Mouse (Mus musculus): ENCODE results near the gene Foxc1. TPM values are rescaled to one million over a fixed set of nuclear protein-coding genes. Genes with fewer than 3 reads are reported as not detected.

Foxc1 gene
- total and polyA plus RNA-seq, 3 experiments = not detected

GRCm38 (mm10) chr13:31825180-31825579 is 18.7 kb downstream of the Foxc1 start:
- peaks cover 0 to 13% of the 10 kb centered on the region in 2 experiments; a peak in 2 of 4 replicates for H3K4me1 ChIP-seq (ENCODE audit: control insufficient read depth in 1 of 2, insufficient read depth in 2 of 2)
- in situ Hi-C loops (cut with MboI; ENCODE audit: low pct_ligation_motif_present, low pct_unique_long_range_greater_than_20kb, low sequenced_read_pairs) = no loop called here
- dilution Hi-C loops (cut with MboI; ENCODE audit: extremely low pct_ligation_motif_present, extremely low pct_unique_long_range_greater_than_20kb, low sequenced_read_pairs) = no loop called here

GRCm38 (mm10) chr13:31827160-31827559 is 20.7 kb downstream of the Foxc1 start:
- H3K4me2 ChIP-seq (ENCODE audit: insufficient read depth, low read depth, poor library complexity, severe bottlenecking) = no peak overlapping the region
- no peaks in the 10 kb centered on the region for H3K4me1 ChIP-seq (ENCODE audit: control insufficient read depth in 1 of 2, insufficient read depth in 2 of 2)
- TF ChIP-seq ZMIZ1 (IDR thresholded peaks at IDR 0.05; ENCODE audit: low read depth, low read length) = no peak
- no peak for TF ChIP-seq TCF12 (IDR thresholded peaks at IDR 0.05; ENCODE audit: low read depth, low read length)
- no peak for TF ChIP-seq JUN (IDR thresholded peaks at IDR 0.05; ENCODE audit: insufficient read depth, low read depth, low read length)
- no peak for TF ChIP-seq MXI1 (IDR thresholded peaks at IDR 0.05; ENCODE audit: low read depth, low read length)
- TF ChIP-seq NRF1 (IDR thresholded peaks at IDR 0.05; ENCODE audit: low read depth, low read length) = no peak
- no peak for TF ChIP-seq POLR2AphosphoS2 (IDR thresholded peaks at IDR 0.05; ENCODE audit: low read depth, low read length)
- no peak for TF ChIP-seq ETS1 (conservative IDR thresholded peaks at IDR 0.05; ENCODE audit: low read depth, low read length)
- no peak for TF ChIP-seq GABPA (IDR thresholded peaks at IDR 0.05; ENCODE audit: insufficient replicate concordance, low read depth, low read length)
- TF ChIP-seq SIN3A (IDR thresholded peaks at IDR 0.05; ENCODE audit: low read length) = no peak
- no peak for TF ChIP-seq KAT2A (IDR thresholded peaks at IDR 0.05; ENCODE audit: insufficient replicate concordance, low read length)
- no peak for TF ChIP-seq MAFK (IDR thresholded peaks at IDR 0.05; ENCODE audit: insufficient replicate concordance, low read length)
- no peak for TF ChIP-seq USF1 (IDR thresholded peaks at IDR 0.05; ENCODE audit: low read depth, low read length)
- no peak for TF ChIP-seq MEF2A (IDR thresholded peaks at IDR 0.05; ENCODE audit: borderline replicate concordance, low read depth, low read length)
- TF ChIP-seq PAX5 (IDR thresholded peaks at IDR 0.05; ENCODE audit: low read length) = no peak
- no peak for TF ChIP-seq IRF4 (IDR thresholded peaks at IDR 0.05; ENCODE audit: low read depth, low read length)
- no peak for TF ChIP-seq HCFC1 (IDR thresholded peaks at IDR 0.05; ENCODE audit: low read depth, low read length)
- no peak for TF ChIP-seq SMC3 (IDR thresholded peaks at IDR 0.05; ENCODE audit: low read depth, low read length)
- TF ChIP-seq RAD21 (IDR thresholded peaks at IDR 0.05; ENCODE audit: low read depth, low read length) = no peak
- H3K79me2 ChIP-seq (replicated peaks; ENCODE audit: control insufficient read depth, extremely low read depth, insufficient read depth, poor library complexity, severe bottlenecking) = no peaks in the 10 kb centered on the region
- in situ Hi-C loops (cut with MboI; ENCODE audit: low pct_ligation_motif_present, low pct_unique_long_range_greater_than_20kb, low sequenced_read_pairs) = no loop called here
- H3K4me3 ChIP-seq (replicated peaks in 1 of 3; ENCODE audit: low read depth in 2 of 3, low read length in 2 of 3, poor library complexity in 1 of 3) = no peak overlapping the region
- H3K27me3 ChIP-seq (replicated peaks) = no peaks in the 10 kb centered on the region
- H3K9me3 ChIP-seq (replicated peaks; ENCODE audit: low read length) = no peaks in the 10 kb centered on the region
- dilution Hi-C loops (cut with MboI; ENCODE audit: extremely low pct_ligation_motif_present, extremely low pct_unique_long_range_greater_than_20kb, low sequenced_read_pairs) = no loop called here
- H3K36me3 ChIP-seq (replicated peaks in 1 of 2; ENCODE audit: control insufficient read depth in 1 of 2, insufficient read depth in 1 of 2, low read length in 1 of 2) = no peaks in the 10 kb centered on the region
- H3K27ac ChIP-seq (ENCODE audit: insufficient read depth, low read depth) = no peak overlapping the region
- H3K9ac ChIP-seq (ENCODE audit: insufficient read depth, low read depth) = no peak overlapping the region
- DNase-seq (ENCODE audit: extremely low read depth) = no peak

More at GRCm38 (mm10) chr13:31825180-31825579, 18.7 kb downstream of the Foxc1 start:
- Histone ChIP-seq H3K36me3 (replicated peaks in 1 of 2; ENCODE audit: control insufficient read depth in 1 of 2, insufficient read depth in 1 of 2, low read length in 1 of 2) (no peaks in the 10 kb centered on the region), H3K79me2 (replicated peaks; ENCODE audit: control insufficient read depth, extremely low read depth, insufficient read depth, poor library complexity, severe bottlenecking) (no peaks in the 10 kb centered on the region), H3K9ac (ENCODE audit: insufficient read depth, low read depth) (no peak overlapping the region), H3K4me3 (replicated peaks in 1 of 3; ENCODE audit: low read depth in 2 of 3, low read length in 2 of 3, poor library complexity in 1 of 3) (no peak overlapping the region), H3K4me2 (ENCODE audit: insufficient read depth, low read depth, poor library complexity, severe bottlenecking) (no peak overlapping the region), H3K9me3 (replicated peaks; ENCODE audit: low read length) (no peaks in the 10 kb centered on the region), H3K27me3 (replicated peaks) (no peaks in the 10 kb centered on the region), H3K27ac (ENCODE audit: insufficient read depth, low read depth) (no peak overlapping the region)
- no peak for DNase-seq (ENCODE audit: extremely low read depth)
- TF ChIP-seq RCOR1 (conservative IDR thresholded peaks at IDR 0.05; ENCODE audit: low read depth, low read length) = no peak
- no peak for TF ChIP-seq ZC3H11A (IDR thresholded peaks at IDR 0.05; ENCODE audit: low read depth, low read length)
- no peak for TF ChIP-seq MYC (IDR thresholded peaks at IDR 0.05; ENCODE audit: low read depth, low read length)
- TF ChIP-seq EP300 (IDR thresholded peaks at IDR 0.05; ENCODE audit: low read length) = no peak
- TF ChIP-seq POLR2A (IDR thresholded peaks at IDR 0.05; ENCODE audit: low read depth, low read length) = no peak
- no peak for TF ChIP-seq JUN (IDR thresholded peaks at IDR 0.05; ENCODE audit: insufficient read depth, low read depth, low read length)
- no peak for TF ChIP-seq ZKSCAN1 (IDR thresholded peaks at IDR 0.05; ENCODE audit: borderline replicate concordance, low read depth, low read length)
- TF ChIP-seq ZMIZ1 (IDR thresholded peaks at IDR 0.05; ENCODE audit: low read depth, low read length) = no peak
- TF ChIP-seq NRF1 (IDR thresholded peaks at IDR 0.05; ENCODE audit: low read depth, low read length) = no peak
- no peak for TF ChIP-seq ZNF384 (IDR thresholded peaks at IDR 0.05; ENCODE audit: low read depth, low read length)
- TF ChIP-seq ETS1 (conservative IDR thresholded peaks at IDR 0.05; ENCODE audit: low read depth, low read length) = no peak
- no peak for TF ChIP-seq UBTF (IDR thresholded peaks at IDR 0.05; ENCODE audit: low read depth, low read length)
- no peak for TF ChIP-seq CHD2 (IDR thresholded peaks at IDR 0.05; ENCODE audit: low read length)
- TF ChIP-seq TBP (conservative IDR thresholded peaks at IDR 0.05; ENCODE audit: low read depth, low read length) = no peak
- no peak for TF ChIP-seq HCFC1 (IDR thresholded peaks at IDR 0.05; ENCODE audit: low read depth, low read length)
- TF ChIP-seq MXI1 (IDR thresholded peaks at IDR 0.05; ENCODE audit: low read depth, low read length) = no peak
- TF ChIP-seq TCF12 (IDR thresholded peaks at IDR 0.05; ENCODE audit: low read depth, low read length) = no peak
- TF ChIP-seq RAD21 (IDR thresholded peaks at IDR 0.05; ENCODE audit: low read depth, low read length) = no peak

Measured in CH12.LX (cell line).